Mouse (Mus musculus) heart, embryonic 10.5 days (tissue): ENCODE data around the gene Ccna1. TPM values are rescaled to one million over a fixed set of nuclear protein-coding genes. Genes with fewer than 3 reads are reported as not detected.

ENCODE experiments used
- polyA plus RNA-seq: library from polyadenylated mRNA; unstranded; fragments of >200 nt; fragmentation: Nextera tagmentation; extraction: Ambion mirVana; gene quantifications from 2 replicates; pipeline ENCODE4 v1.2.1, GENCODE M21; 2016

Ccna1 gene
- polyA plus RNA-seq, 1 experiment from 2014 or later: 0.65 TPM

Other genes starting within 250 kb of the Ccna1 start
- gene Rfxap, start 247.7 kb downstream of the Ccna1 start, polyA plus RNA-seq: 25.4 and 43.6 TPM in 2 replicates
- 0.13 and 0.23 TPM in 2 replicates for gene Sertm1, start 139.6 kb downstream of the Ccna1 start, polyA plus RNA-seq
- gene Spg20, start 56.6 kb upstream of the Ccna1 start, polyA plus RNA-seq: 54.8 and 54.9 TPM in 2 replicates
- gene Ccdc169, start 81.8 kb upstream of the Ccna1 start, polyA plus RNA-seq: 0.14 TPM in 1 of 2 replicates, not detected in the other
- 0.18 TPM in 1 of 2 replicates, not detected in the other for gene Sohlh2, start 126.5 kb upstream of the Ccna1 start, polyA plus RNA-seq
- gene Dclk1, start 186.9 kb upstream of the Ccna1 start, polyA plus RNA-seq: 4.8 and 7.9 TPM in 2 replicates